In the genomic region with DNA sequence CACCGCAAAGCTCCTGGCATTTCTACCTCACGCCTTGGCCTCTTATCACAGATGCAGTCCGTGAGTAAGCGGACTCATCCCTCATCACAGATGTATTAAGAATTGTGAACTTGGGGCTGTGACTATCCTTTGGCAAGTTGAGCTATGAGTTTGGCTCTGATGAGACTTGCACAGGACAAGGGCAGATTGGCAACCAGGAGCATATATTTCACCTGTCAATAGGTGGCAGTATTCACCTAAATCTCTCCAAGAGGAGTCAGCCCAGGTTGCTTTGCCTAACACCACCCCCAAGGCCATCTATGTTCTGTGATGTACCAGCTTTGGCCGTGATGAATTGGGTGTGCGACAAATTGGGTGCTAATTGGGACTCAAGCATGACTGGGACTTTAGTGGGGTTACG, we compare ENCODE assay signal across 8 mouse cellular contexts.
DNase-seq lines count a peak whose midpoint lies in the region; ATAC-seq and TF ChIP-seq lines count a peak whose summit lies in the region.

No protein-coding gene starts in this region.

- no peak for ATAC-seq in neural tube, embryonic 15.5 days (ENCODE audit: low FRiP score)
- no peak for ATAC-seq in erythroblast, adult 5-6 weeks (replicated peaks; ENCODE audit: low FRiP score, poor library complexity, severe bottlenecking)

- H3K9me3 ChIP-seq in neural tube, embryonic 15.5 days (replicated peaks), result no peaks in the 10 kb centered on the region

- no peaks in the 10 kb centered on the region for H3K36me3 ChIP-seq in neural tube, embryonic 15.5 days

- no peak for TF ChIP-seq POLR2A in brain, embryonic 14.5 days (IDR thresholded peaks at IDR 0.05; ENCODE audit: borderline replicate concordance, extremely low read depth, insufficient read depth, insufficient read length, poor library complexity, severe bottlenecking)

- WGBS in neural tube, embryonic 15.5 days, result 43% methylated on average over 7 of the region's 7 CpGs

- H3K9ac ChIP-seq in neural tube, embryonic 15.5 days (replicated peaks), result no peak overlapping the region

- no peak overlapping the region for H3K4me3 ChIP-seq in neural tube, embryonic 15.5 days (replicated peaks)

- H3K4me1 ChIP-seq in neural tube, embryonic 15.5 days, result peaks cover 11% of the 10 kb centered on the region

- no peak overlapping the region for H3K27ac ChIP-seq in neural tube, embryonic 15.5 days (replicated peaks)

- DNase-seq in neural tube, embryonic 10.5 days (ENCODE audit: extremely low spot score, low spot score), result peak; percentile 43
- peak; percentile 84 for DNase-seq in brain, embryonic 14.5 days (ENCODE audit: low read depth)
- peak; percentile 78 for DNase-seq in forelimb bud, embryonic 11.5 days (ENCODE audit: low read depth, low spot score)
- peak; percentile 35 for DNase-seq in layer of hippocampus, adult 11-12 months (ENCODE audit: low spot score)
- peak; percentile 59 for DNase-seq in lung, postnatal 25 days (ENCODE audit: low spot score)
- DNase-seq in urinary bladder, postnatal 10 days (ENCODE audit: low spot score), result no peak

- TF ChIP-seq CTCF in brain, embryonic 14.5 days (IDR thresholded peaks at IDR 0.05; ENCODE audit: borderline replicate concordance, extremely low read depth, insufficient read depth, insufficient read length), result peak; percentile 55; the same call in 1 of the 2 replicates

- H3K4me2 ChIP-seq in neural tube, embryonic 15.5 days, result no peak overlapping the region

- H3K27me3 ChIP-seq in neural tube, embryonic 15.5 days (replicated peaks), result no peaks in the 10 kb centered on the region; the same call in 1 of the 2 replicates
